Mouse (Mus musculus) embryonic facial prominence, embryonic 10.5 days (tissue): ENCODE data around the gene Pex26. TPM values are rescaled to one million over a fixed set of nuclear protein-coding genes. Genes with fewer than 3 reads are reported as not detected.

Source experiments
- DNase-seq: peaks from one replicate; pipeline ENCODE4 v3.0.0-alpha.2; 2017; ENCODE audit warnings: low spot score
- H3K27ac ChIP-seq: fragments of 300-500 bp; sonication (generic); replicated peaks from 2 replicates; pipeline ENCODE4 v1.5.1; 2016; ENCODE audit warnings: mild to moderate bottlenecking
- H3K27me3 ChIP-seq: fragments of 300-500 bp; sonication (generic); replicated peaks from 2 replicates; pipeline ENCODE4 v1.6.1; 2016; ENCODE audit warnings: low read depth, mild to moderate bottlenecking; ENCODE audit not compliant: poor library complexity, severe bottlenecking
- H3K36me3 ChIP-seq: fragments of 300-500 bp; sonication (generic); replicated peaks from 2 replicates; pipeline ENCODE4 v1.6.1; 2016; ENCODE audit warnings: mild to moderate bottlenecking, moderate library complexity
- H3K4me1 ChIP-seq: fragments of 300-500 bp; sonication (generic); 2 replicates; pipeline ENCODE4 v1.6.1; 2016
- H3K4me3 ChIP-seq: fragments of 300-500 bp; sonication (generic); 2 replicates; pipeline ENCODE4 v1.5.1; 2016; ENCODE audit warnings: mild to moderate bottlenecking, moderate library complexity
- H3K9me3 ChIP-seq: fragments of 300-500 bp; sonication (generic); 2 replicates; pipeline ENCODE4 v1.6.1; 2016; ENCODE audit warnings: mild to moderate bottlenecking
- WGBS: fragments of 180-500 bp; shearing (Covaris S2); methylation state at CpG from one replicate; pipeline ENCODE4 v1.1.7; 2016; 5-methylcytosine and 5-hydroxymethylcytosine counted together
- polyA plus RNA-seq: library from polyadenylated mRNA; unstranded; fragments of >200 nt; fragmentation: Nextera tagmentation; extraction: Ambion mirVana; gene quantifications from 2 replicates; pipeline ENCODE4 v1.2.1, GENCODE M21; 2016

Pex26 gene
- polyA plus RNA-seq, 1 experiment from 2014 or later: 11.5 TPM

- no peaks in the 10 kb centered on the region for H3K36me3 ChIP-seq
- H3K4me1 ChIP-seq: peaks cover 60% of the 10 kb centered on the region
- no peaks in the 10 kb centered on the region for H3K27me3 ChIP-seq
- H3K9me3 ChIP-seq: no peaks in the 10 kb centered on the region
- WGBS: 34% methylated on average over 3 of the region's 3 CpGs
- peak; percentile 32 for DNase-seq
- no peak overlapping the region for H3K4me3 ChIP-seq
- peak overlapping the region; percentile 42; the same call in 1 of the 2 replicates for H3K27ac ChIP-seq
Observed at GRCm38 (mm10) chr6:121149420-121149819, 34.0 kb upstream of the Pex26 start.

- no peaks in the 10 kb centered on the region for H3K27me3 ChIP-seq
- peaks cover 58% of the 10 kb centered on the region for H3K4me1 ChIP-seq
- H3K4me3 ChIP-seq: no peak overlapping the region
- 92% methylated on average over 8 of the region's 8 CpGs for WGBS
- no peak overlapping the region for H3K27ac ChIP-seq
- no peaks in the 10 kb centered on the region for H3K9me3 ChIP-seq
- DNase-seq: no peak
- H3K36me3 ChIP-seq: no peaks in the 10 kb centered on the region
Observed at GRCm38 (mm10) chr6:121150126-121150525, 33.3 kb upstream of the Pex26 start.

- Histone ChIP-seq H3K4me1 (peaks cover 42% of the 10 kb centered on the region), H3K4me3 (no peak overlapping the region), H3K9me3 (no peaks in the 10 kb centered on the region), H3K27me3 (no peaks in the 10 kb centered on the region), H3K27ac (peak overlapping the region; percentile 49), H3K36me3 (no peaks in the 10 kb centered on the region)
- WGBS: 69% methylated on average over 6 of the region's 6 CpGs
- DNase-seq: no peak
Observed at GRCm38 (mm10) chr6:121151732-121152131, 31.7 kb upstream of the Pex26 start.

- Histone ChIP-seq H3K4me1 (peaks cover 28% of the 10 kb centered on the region), H3K9me3 (no peaks in the 10 kb centered on the region), H3K4me3 (no peak overlapping the region), H3K36me3 (no peaks in the 10 kb centered on the region), H3K27me3 (no peaks in the 10 kb centered on the region), H3K27ac (no peak overlapping the region)
- 86% methylated on average over 8 of the region's 8 CpGs for WGBS
- DNase-seq: no peak
Observed at GRCm38 (mm10) chr6:121153177-121153576, 30.3 kb upstream of the Pex26 start.

GRCm38 (mm10) chr6:121154451-121155300 lies 28.8 kb upstream of the Pex26 start:
- Histone ChIP-seq H3K9me3 (no peaks in the 10 kb centered on the region), H3K4me3 (no peak overlapping the region), H3K36me3 (no peaks in the 10 kb centered on the region), H3K4me1 (peaks cover 19% of the 10 kb centered on the region), H3K27ac (no peak overlapping the region), H3K27me3 (no peaks in the 10 kb centered on the region)
- DNase-seq: no peak
- 91% methylated on average over 16 of the region's 16 CpGs for WGBS

GRCm38 (mm10) chr6:121156030-121156429 lies 27.4 kb upstream of the Pex26 start:
- 77% methylated on average over 2 of the region's 2 CpGs for WGBS
- no peaks in the 10 kb centered on the region for H3K9me3 ChIP-seq
- H3K4me3 ChIP-seq: no peak overlapping the region
- H3K27me3 ChIP-seq: no peaks in the 10 kb centered on the region
- peaks cover 23% of the 10 kb centered on the region for H3K4me1 ChIP-seq
- H3K27ac ChIP-seq: no peak overlapping the region
- DNase-seq: no peak
- H3K36me3 ChIP-seq: no peaks in the 10 kb centered on the region

- WGBS: 95% methylated on average over 5 of the region's 5 CpGs
- DNase-seq: no peak
Observed at GRCm38 (mm10) chr6:121159616-121160015, 23.9 kb upstream of the Pex26 start.

GRCm38 (mm10) chr6:121160126-121160525 lies 23.3 kb upstream of the Pex26 start:
- no peak for DNase-seq
- 54% methylated on average over 6 of the region's 6 CpGs for WGBS
- Histone ChIP-seq H3K36me3 (no peaks in the 10 kb centered on the region), H3K27me3 (no peaks in the 10 kb centered on the region), H3K4me3 (no peak overlapping the region), H3K9me3 (no peaks in the 10 kb centered on the region), H3K27ac (no peak overlapping the region), H3K4me1 (peaks cover 11% of the 10 kb centered on the region; the same call in 1 of the 2 replicates)

More at GRCm38 (mm10) chr6:121159616-121160015, 23.9 kb upstream of the Pex26 start:
- Histone ChIP-seq H3K36me3 (no peaks in the 10 kb centered on the region), H3K4me1 (peaks cover 13% of the 10 kb centered on the region), H3K4me3 (no peak overlapping the region), H3K27me3 (no peaks in the 10 kb centered on the region), H3K27ac (no peak overlapping the region), H3K9me3 (no peaks in the 10 kb centered on the region)

GRCm38 (mm10) chr6:121162616-121163015 lies 20.9 kb upstream of the Pex26 start:
- H3K4me3 ChIP-seq: no peak overlapping the region
- no peaks in the 10 kb centered on the region for H3K36me3 ChIP-seq
- no peaks in the 10 kb centered on the region for H3K9me3 ChIP-seq
- H3K27ac ChIP-seq: no peak overlapping the region
- H3K27me3 ChIP-seq: no peaks in the 10 kb centered on the region
- 92% methylated on average over 12 of the region's 12 CpGs for WGBS
- no peak for DNase-seq
- peaks cover 28% of the 10 kb centered on the region for H3K4me1 ChIP-seq

GRCm38 (mm10) chr6:121166098-121166552 lies 17.3 kb upstream of the Pex26 start:
- no peak for DNase-seq
- H3K9me3 ChIP-seq: no peaks in the 10 kb centered on the region
- no peaks in the 10 kb centered on the region for H3K27me3 ChIP-seq
- no peak overlapping the region for H3K4me3 ChIP-seq
- H3K4me1 ChIP-seq: peaks cover 23% of the 10 kb centered on the region
- WGBS: 51% methylated on average over 10 of the region's 10 CpGs
- H3K27ac ChIP-seq: peak overlapping the region; percentile 36; the same call in 1 of the 2 replicates
- no peaks in the 10 kb centered on the region for H3K36me3 ChIP-seq

- peak overlapping the region; percentile 71 for H3K27ac ChIP-seq
- H3K9me3 ChIP-seq: no peaks in the 10 kb centered on the region
- H3K4me3 ChIP-seq: no peak overlapping the region
- H3K4me1 ChIP-seq: peaks cover 23% of the 10 kb centered on the region
- H3K27me3 ChIP-seq: no peaks in the 10 kb centered on the region
- WGBS: 39% methylated on average over 7 of the region's 7 CpGs
- H3K36me3 ChIP-seq: no peaks in the 10 kb centered on the region
- peak; percentile 61 for DNase-seq
Observed at GRCm38 (mm10) chr6:121167381-121167975, 16.0 kb upstream of the Pex26 start.

- Histone ChIP-seq H3K27me3 (no peaks in the 10 kb centered on the region), H3K9me3 (no peaks in the 10 kb centered on the region), H3K4me1 (peaks cover 26% of the 10 kb centered on the region), H3K36me3 (no peaks in the 10 kb centered on the region), H3K27ac (no peak overlapping the region), H3K4me3 (no peak overlapping the region)
- no peak for DNase-seq
- WGBS: 86% methylated on average over 6 of the region's 6 CpGs
Observed at GRCm38 (mm10) chr6:121171102-121171501, 12.4 kb upstream of the Pex26 start.

- Histone ChIP-seq H3K9me3 (no peaks in the 10 kb centered on the region), H3K4me1 (peaks cover 32% of the 10 kb centered on the region), H3K4me3 (no peak overlapping the region), H3K27me3 (no peaks in the 10 kb centered on the region), H3K36me3 (no peaks in the 10 kb centered on the region), H3K27ac (no peak overlapping the region)
- WGBS: 79% methylated on average over 5 of the region's 5 CpGs
- no peak for DNase-seq
Observed at GRCm38 (mm10) chr6:121173471-121173870, 10.0 kb upstream of the Pex26 start.
